Mouse (Mus musculus) heart, adult 2 months (tissue): ENCODE measurements at regions not wholly inside any gene's neighbourhood (a gene's known extent, or its start where the extent isn't known, plus 50 kb on each side); places are given as distances from the start of the nearest gene placed in this dataset.

Experiments used
- CTCF ChIP-seq: fragments of 200-600 bp; IDR thresholded peaks from 2 replicates; pipeline ENCODE4 v1.8.1; 2022; ENCODE audit warnings: antibody characterized with exemption, mild to moderate bottlenecking, moderate library complexity
- EP300 ChIP-seq: fragments of 200-500 bp; IDR thresholded peaks from 2 replicates; pipeline ENCODE4 v1.6.1; 2011; ENCODE audit warnings: low read depth, low read length, control low read depth; ENCODE audit not compliant: insufficient read depth
- POLR2A ChIP-seq: fragments of 200-500 bp; IDR thresholded peaks from 2 replicates; pipeline ENCODE4 v1.6.1; 2011; ENCODE audit warnings: mild to moderate bottlenecking, low read depth, low read length, control low read depth; ENCODE audit not compliant: insufficient read depth

DNA sequence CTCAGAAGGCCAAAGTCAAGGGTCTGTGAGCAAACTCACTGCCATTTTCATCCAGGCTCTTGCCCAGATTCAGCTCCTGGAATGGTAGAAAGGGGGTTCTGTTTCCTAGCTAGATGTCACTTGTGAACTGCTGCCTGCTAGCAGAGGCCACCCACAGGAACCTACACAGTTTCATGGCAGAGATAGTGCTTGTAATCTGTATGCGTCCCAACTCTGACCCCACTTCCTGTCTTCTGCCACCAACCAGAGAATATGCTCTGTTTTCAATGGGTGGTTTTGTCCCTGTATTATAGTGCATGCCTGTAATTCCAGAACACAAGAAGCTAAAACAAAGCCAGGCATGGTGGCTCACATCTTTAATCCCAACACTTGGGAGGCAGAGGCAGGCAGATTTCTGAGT lies 176.9 kb downstream of the Bcor start:
- TF ChIP-seq CTCF (no peak), POLR2A (no peak), EP300 (no peak)
